Mouse (Mus musculus) WW6 (cell line): Measurements from ENCODE around the gene Hcn1.
"Not testable (repeated sequence)": the region's sequence is repeated elsewhere in the genome, so short reads cannot be mapped to it uniquely, and the experiment has no call there.

Source experiments
- DNase-seq: peaks from one replicate; pipeline ENCODE4 v3.0.0-alpha.2; 2013; ENCODE audit warnings: low read depth, low spot score

Gene Hcn1

GRCm38 (mm10) chr13:117877787-117878186 is 275.7 kb downstream of the Hcn1 start:
- no peak for DNase-seq

- DNase-seq: no peak
Measured at GRCm38 (mm10) chr13:117880471-117881225, 278.5 kb downstream of the Hcn1 start.

GRCm38 (mm10) chr13:117892076-117892475 is 290.0 kb downstream of the Hcn1 start:
- no peak for DNase-seq

- no peak for DNase-seq
Measured at GRCm38 (mm10) chr13:117898052-117898451, 295.9 kb downstream of the Hcn1 start.

GRCm38 (mm10) chr13:117907801-117908200 is 305.7 kb downstream of the Hcn1 start:
- no peak for DNase-seq

GRCm38 (mm10) chr13:117929734-117930133 is 327.6 kb downstream of the Hcn1 start:
- DNase-seq: no peak

DNA sequence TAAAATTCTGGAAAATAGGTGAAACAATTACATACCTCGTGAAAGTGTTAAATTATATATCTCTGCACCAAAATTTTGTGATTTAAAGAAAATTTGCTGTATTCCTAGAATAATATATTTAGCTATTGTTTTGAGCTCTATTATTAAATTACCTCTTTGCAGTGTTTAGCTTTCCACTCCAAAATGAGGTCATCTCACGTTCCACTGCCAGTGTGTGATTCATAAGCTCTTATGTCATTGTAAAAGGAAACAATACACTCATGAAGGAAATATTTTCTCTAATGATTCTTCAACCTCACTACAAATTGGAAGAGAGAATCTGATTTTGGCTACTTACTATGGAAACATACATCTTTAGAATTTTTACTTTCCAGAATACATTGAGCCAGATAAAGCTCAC is 329.6 kb downstream of the Hcn1 start:
- no peak for DNase-seq

DNA sequence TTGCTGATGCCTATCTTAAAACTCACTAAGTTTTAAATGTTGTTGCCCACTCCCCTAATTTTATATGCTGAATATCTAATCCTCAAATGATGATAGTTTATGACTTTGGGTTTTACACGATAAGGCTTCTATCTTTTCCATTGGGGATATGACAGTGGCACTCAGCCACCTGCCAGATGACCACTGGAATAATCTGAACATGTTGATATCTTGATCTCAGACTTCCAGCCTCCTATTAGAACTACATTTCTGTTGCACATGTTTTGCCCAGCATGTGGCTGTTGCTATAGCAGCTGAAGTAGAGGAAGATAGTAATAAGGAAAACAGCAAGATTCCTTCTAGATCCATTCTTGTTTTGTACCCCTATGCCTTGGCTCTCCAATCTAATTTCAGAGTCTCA is 336.6 kb downstream of the Hcn1 start:
- DNase-seq: no peak

GRCm38 (mm10) chr13:117940536-117941280 is 338.6 kb downstream of the Hcn1 start:
- DNase-seq: no peak

DNA sequence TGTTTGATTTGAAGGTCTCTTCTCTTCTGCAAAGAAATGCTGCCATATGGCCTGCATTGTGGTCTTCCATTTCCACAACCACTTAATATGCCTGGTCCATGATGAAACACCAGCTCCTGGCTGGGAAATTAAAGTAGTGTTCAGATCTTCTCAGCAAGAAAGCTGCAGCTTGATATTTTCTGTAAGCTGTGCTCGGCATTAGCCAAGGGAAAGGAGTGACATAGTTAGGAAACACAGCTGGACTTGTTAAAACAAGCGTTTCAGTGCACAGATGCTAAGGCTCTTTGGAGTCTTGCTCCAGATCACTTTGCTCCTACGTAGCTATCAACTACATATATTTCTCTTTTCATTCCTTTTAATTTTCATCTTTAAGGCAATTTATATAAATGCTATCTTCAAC is 344.7 kb downstream of the Hcn1 start:
- DNase-seq: no peak

DNA sequence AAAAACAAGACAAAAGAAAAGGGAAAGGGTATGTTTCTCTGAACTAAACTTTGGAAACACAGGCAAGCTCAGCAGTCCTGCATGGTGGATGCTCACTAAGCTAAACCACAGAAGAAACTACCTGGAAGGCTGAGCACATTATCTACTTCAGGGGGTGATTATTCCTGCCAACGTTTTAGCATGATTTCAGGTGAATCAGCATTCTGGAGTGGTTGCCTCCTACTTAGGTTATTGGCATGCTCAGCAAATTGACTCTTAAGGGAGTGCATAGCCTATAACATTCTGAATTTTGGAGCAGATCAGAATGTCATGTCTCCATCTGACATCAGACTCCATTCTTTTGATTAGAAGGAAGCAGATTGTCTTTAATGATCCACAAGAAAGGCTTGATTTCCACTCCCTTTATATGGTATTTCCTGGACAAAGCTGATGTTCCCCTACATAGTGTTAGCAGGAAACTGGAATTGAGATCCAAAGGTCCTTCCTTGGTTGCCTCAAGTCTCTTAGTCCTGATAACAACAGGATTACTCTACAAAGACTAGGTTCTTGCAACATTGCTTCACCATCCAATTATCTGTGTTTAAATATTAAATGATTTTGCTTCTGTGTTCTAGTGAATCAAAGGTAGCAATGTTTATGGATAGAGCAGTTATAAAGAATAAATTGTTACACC is 345.7 kb downstream of the Hcn1 start:
- no peak for DNase-seq

DNA sequence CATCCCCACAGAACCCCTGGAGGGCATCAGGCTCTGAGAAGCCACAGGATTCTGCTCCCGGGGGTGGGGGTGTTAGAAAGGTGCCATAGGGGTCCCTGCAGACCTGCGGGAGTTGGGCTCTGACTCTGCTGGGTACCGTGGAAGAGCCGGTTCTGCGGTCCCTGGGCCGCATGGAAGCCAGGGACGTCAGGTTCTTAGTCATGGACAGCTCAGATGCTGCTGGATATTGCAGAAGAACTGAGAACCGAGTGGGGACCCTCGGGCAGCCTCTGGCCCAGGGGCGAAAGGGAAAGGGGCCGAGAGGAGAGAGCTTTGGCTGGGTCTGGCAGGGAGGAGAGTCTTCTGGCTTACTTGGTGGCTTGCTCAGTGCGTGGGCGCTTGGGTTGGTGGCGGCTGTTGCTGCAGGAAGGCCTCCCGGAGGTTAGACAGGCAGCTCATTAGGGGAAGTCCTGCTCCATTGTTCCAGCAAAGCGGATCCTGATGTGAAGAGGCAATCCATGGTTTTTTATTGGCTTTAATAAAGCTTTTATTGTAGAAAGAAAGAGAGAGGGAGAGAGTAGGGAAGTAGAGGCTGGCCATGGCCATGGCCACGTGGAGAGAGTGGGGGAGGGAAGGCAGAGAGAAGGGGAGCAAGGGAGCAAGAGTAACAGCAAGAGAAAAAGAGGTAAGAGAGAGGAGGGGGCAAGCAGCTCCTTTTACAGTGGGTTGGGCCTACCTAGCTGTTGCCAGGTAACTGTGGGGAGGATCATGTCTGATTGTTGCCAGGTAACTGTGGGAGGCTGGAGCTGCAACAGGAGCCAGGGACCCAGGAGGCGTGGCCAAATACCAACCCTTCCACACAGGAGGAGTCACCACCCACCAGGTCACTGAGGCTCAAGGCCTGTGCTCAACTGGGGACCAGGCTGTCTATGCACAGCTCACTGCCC is 356.6 kb downstream of the Hcn1 start:
- peak; percentile 76 for DNase-seq

DNA sequence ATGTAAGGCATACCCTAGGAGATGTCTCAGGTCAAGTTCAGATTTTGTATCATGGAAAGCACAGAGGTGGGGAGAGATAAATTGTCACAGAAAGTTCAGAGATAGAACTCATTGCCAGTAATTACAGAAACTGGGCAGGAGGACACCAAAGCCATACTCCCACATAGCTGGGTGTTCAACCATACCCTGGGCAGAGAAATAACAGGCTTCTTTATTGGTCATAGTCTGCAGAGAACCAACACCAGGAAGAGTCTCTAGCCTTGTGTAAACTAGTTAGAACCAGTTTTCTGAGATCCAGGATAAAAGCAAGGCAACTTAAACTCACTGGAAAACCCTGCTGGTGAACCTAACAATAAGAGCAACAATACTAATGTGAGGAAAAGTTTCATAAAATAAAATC is 362.5 kb downstream of the Hcn1 start:
- DNase-seq: no peak

- DNase-seq: no peak
Measured at GRCm38 (mm10) chr13:117975382-117975781, 373.3 kb downstream of the Hcn1 start.

DNA sequence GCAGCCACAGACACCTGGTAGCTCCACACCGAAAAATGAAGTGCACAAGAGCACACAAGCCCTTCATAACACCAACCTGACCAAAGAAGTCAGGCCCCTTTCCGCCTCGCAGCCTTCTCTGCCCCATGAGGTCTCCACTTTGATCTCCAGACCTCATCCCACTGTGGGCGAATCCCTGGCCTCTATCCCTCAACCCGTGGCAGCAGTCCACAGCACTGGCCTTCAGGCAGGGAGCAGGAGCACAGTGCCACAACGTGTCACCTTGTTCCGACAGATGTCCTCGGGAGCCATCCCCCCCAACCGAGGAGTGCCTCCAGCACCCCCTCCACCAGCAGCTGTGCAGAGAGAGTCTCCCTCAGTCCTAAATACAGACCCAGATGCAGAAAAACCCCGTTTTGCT is 373.7 kb downstream of the Hcn1 start:
- DNase-seq: no peak

- DNase-seq: no peak
Measured at GRCm38 (mm10) chr13:117984339-117984738, 382.2 kb downstream of the Hcn1 start.

DNA sequence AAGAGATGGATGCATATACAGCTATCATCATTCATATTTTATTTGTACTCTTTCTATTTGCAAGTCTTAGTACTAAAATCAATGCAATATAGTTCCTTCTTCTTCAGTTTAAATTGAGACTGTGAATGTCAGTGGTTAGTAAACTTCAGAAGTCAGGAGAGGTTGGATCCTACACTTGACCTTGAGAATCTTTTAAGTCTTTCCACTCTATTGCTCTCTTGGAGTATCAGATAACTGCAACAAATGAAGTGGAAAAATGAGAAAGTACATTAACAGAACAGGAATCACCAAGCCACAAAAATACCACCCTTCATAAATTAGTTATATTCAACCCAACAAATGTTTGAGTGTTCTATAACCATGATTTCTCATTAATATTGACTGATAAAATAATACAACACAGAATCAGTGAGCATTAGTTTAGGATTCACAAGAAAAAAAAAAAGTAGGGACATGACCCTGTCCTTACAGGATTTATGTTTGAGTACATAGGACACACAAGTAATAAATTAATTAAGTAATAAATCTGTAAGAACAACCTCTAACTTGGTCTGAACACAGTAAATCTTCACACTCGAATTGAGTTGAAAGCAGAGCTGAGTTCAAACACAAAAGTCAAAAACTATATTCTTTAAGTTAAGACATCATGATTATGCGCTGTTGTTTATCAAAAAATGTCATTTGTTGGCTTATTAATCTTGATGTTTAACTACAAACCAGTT is 397.8 kb downstream of the Hcn1 start:
- no peak for DNase-seq

GRCm38 (mm10) chr13:118000538-118000937 is 398.4 kb downstream of the Hcn1 start:
- no peak for DNase-seq

- no peak for DNase-seq
Measured at GRCm38 (mm10) chr13:118021176-118021575, 419.1 kb downstream of the Hcn1 start.

- DNase-seq: not testable (repeated sequence)
Measured at GRCm38 (mm10) chr13:118022891-118023290, 420.8 kb downstream of the Hcn1 start.

DNA sequence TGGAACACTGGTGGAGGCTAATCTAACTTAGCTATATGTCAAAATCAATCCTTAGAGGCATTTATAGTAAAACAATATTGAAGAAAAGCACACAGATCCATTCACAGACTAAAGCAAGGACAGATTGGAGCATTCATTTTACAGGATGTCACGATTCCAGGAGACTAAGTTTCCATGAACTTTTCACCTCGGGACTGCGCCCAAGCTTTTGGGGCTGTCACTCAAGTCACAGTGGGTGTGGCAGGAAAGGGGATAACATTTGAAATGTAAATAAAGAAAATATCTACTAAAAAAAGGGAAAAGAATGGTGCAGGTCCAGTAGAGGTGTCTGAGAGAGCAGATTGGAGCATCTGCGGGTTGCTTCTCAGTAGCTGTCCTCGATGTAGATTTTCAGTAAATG is 421.3 kb downstream of the Hcn1 start:
- DNase-seq: no peak
